Mouse (Mus musculus): ENCODE measurements around the gene Poc1b.
"Not testable (repeated sequence)": the region's sequence is repeated elsewhere in the genome, so short reads cannot be mapped to it uniquely, and the experiment has no call there.

Poc1b gene

GRCm38 (mm10) chr10:99198946-99199345 is 92.1 kb downstream of the Poc1b start:
- no peak for DNase-seq

- DNase-seq: no peak
Measured at GRCm38 (mm10) chr10:99200944-99201343, 94.1 kb downstream of the Poc1b start.

GRCm38 (mm10) chr10:99201786-99202185 is 95.0 kb downstream of the Poc1b start:
- DNase-seq: no peak

GRCm38 (mm10) chr10:99202363-99202762 is 95.5 kb downstream of the Poc1b start:
- DNase-seq: no peak

- no peak for DNase-seq
Measured at GRCm38 (mm10) chr10:99203163-99203562, 96.3 kb downstream of the Poc1b start.

GRCm38 (mm10) chr10:99203577-99204487 is 97.0 kb downstream of the Poc1b start:
- no peak for DNase-seq

GRCm38 (mm10) chr10:99204553-99204952 is 97.7 kb downstream of the Poc1b start:
- no peak for DNase-seq

- DNase-seq: no peak
Measured at GRCm38 (mm10) chr10:99207121-99207520, 100.3 kb downstream of the Poc1b start.

GRCm38 (mm10) chr10:99209146-99209800 is 102.4 kb downstream of the Poc1b start:
- no peak for DNase-seq

- no peak for DNase-seq
Measured at GRCm38 (mm10) chr10:99211021-99211420, 104.2 kb downstream of the Poc1b start.

- DNase-seq: no peak
Measured at GRCm38 (mm10) chr10:99211503-99212265, 104.8 kb downstream of the Poc1b start.

- no peak for DNase-seq
Measured at GRCm38 (mm10) chr10:99214421-99215299, 107.8 kb downstream of the Poc1b start.

GRCm38 (mm10) chr10:99216570-99216969 is 109.7 kb downstream of the Poc1b start:
- not testable (repeated sequence) for DNase-seq

GRCm38 (mm10) chr10:99221540-99221939 is 114.7 kb downstream of the Poc1b start:
- DNase-seq: no peak

- DNase-seq: no peak
Measured at GRCm38 (mm10) chr10:99222726-99223125, 115.9 kb downstream of the Poc1b start.

GRCm38 (mm10) chr10:99224218-99224617 is 117.4 kb downstream of the Poc1b start:
- DNase-seq: no peak

GRCm38 (mm10) chr10:99226782-99227181 is 119.9 kb downstream of the Poc1b start:
- no peak for DNase-seq

GRCm38 (mm10) chr10:99227968-99228864 is 121.4 kb downstream of the Poc1b start:
- no peak for DNase-seq

GRCm38 (mm10) chr10:99229031-99229684 is 122.3 kb downstream of the Poc1b start:
- no peak for DNase-seq

- DNase-seq: no peak
Measured at GRCm38 (mm10) chr10:99232518-99233227, 125.8 kb downstream of the Poc1b start.
